Comparison of ENCODE assay signal across 17 mouse cellular contexts in the genomic region with DNA sequence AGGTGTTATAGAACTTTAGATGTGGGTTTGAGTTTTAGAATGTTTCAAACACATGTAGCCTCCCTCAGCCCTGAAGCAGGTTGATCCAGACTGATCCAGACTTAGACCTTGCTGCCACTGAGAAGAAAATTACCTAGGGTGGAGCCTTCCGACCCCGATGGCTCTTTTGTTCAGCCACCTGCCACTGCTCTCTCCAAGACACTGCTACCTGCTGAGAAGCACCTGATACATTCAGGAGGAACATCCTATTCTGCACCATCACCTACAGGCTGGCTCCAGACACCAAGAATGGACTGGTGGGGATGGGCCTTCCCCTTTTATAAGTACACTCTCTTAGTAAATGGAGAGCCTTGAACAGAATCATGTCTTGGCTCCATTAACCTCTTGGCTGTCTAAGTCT.
"Had no signal": no experiment of that assay in that cellular context is flagged by ENCODE, and none has a peak within 500 bp of the region (broad histone marks: within the 10 kb centered on the region; RNA-seq: fewer than 3 reads in every experiment).

No protein-coding gene starts in this region.

- H3K9me3 ChIP-seq: midbrain, embryonic 10.5 days; midbrain, embryonic 12.5 days; neural tube, embryonic 13.5 days; neural tube, embryonic 15.5 days; stomach, embryonic 15.5 days had no signal

- H3K4me1 ChIP-seq: midbrain, embryonic 10.5 days; midbrain, embryonic 12.5 days; neural tube, embryonic 13.5 days; neural tube, embryonic 15.5 days; stomach, embryonic 15.5 days had no signal

- H3K27ac ChIP-seq: midbrain, embryonic 10.5 days; midbrain, embryonic 12.5 days; neural tube, embryonic 13.5 days; neural tube, embryonic 15.5 days; stomach, embryonic 15.5 days; stomach, postnatal 0 days had no signal

- H3K36me3 ChIP-seq: midbrain, embryonic 10.5 days; midbrain, embryonic 12.5 days; neural tube, embryonic 13.5 days; neural tube, embryonic 15.5 days; stomach, embryonic 15.5 days had no signal

- DNase-seq: lung, adult 18-20 months; lung, embryonic 14.5 days; lung, postnatal 10 days; lung, postnatal 4 days; midbrain, embryonic 14.5 days; retina, postnatal 1 day; right cerebral cortex, adult 18-20 months; right cerebral cortex, postnatal 25 days; thymus, adult 2 months; thymus, postnatal 25 days had no signal

- H3K9ac ChIP-seq: lung, embryonic 14.5 days; midbrain, embryonic 12.5 days; neural tube, embryonic 13.5 days; neural tube, embryonic 15.5 days; stomach, embryonic 15.5 days had no signal

- H3K4me3 ChIP-seq: midbrain, embryonic 10.5 days; midbrain, embryonic 12.5 days; myocyte; neural tube, embryonic 13.5 days; neural tube, embryonic 15.5 days; stomach, embryonic 15.5 days had no signal

- H3K27me3 ChIP-seq: midbrain, embryonic 12.5 days; neural tube, embryonic 13.5 days; neural tube, embryonic 15.5 days; stomach, embryonic 15.5 days had no signal
